Mouse (Mus musculus) mouse embryonic stem cell (cell line): ENCODE results near the gene F2r.

Experiments
- in situ Hi-C, 2 experiments: fragments of 300-500 bp; cut with MboI; formaldehyde crosslinking; loops; 1 replicate in 1 of 2; 3 replicates in 1 of 2; pipeline ENCODE4 v1.14.3; 2019 to 2020; ENCODE audit warnings: low sequenced_read_pairs in 2 of 2, low pct_unique_long_range_greater_than_20kb in 1 of 2, mixed read lengths in 1 of 2; ENCODE audit not compliant: unreplicated experiment in 1 of 2

The F2r gene

GRCm38 (mm10) chr13:95635301-95635700 lies 17.0 kb upstream of the F2r start:
- in situ Hi-C loops = no loop called here

- in situ Hi-C loops = no loop called here
These were observed 16.2 kb upstream of the F2r start for GRCm38 (mm10) chr13:95634451-95634850.

GRCm38 (mm10) chr13:95633384-95633783 lies 15.1 kb upstream of the F2r start:
- in situ Hi-C loops = no loop called here

- in situ Hi-C loops = no loop called here
These were observed 13.9 kb upstream of the F2r start for GRCm38 (mm10) chr13:95632144-95632543.

GRCm38 (mm10) chr13:95630747-95631146 lies 12.5 kb upstream of the F2r start:
- in situ Hi-C loops = no loop called here

- in situ Hi-C loops = no loop called here
These were observed 11.5 kb upstream of the F2r start for GRCm38 (mm10) chr13:95629751-95630150.

GRCm38 (mm10) chr13:95626696-95627095 lies 8.4 kb upstream of the F2r start:
- in situ Hi-C loops = no loop called here

GRCm38 (mm10) chr13:95623042-95623441 lies 4.8 kb upstream of the F2r start:
- in situ Hi-C loops = no loop called here

GRCm38 (mm10) chr13:95621563-95621962 lies 3.3 kb upstream of the F2r start:
- in situ Hi-C loops = no loop called here

- in situ Hi-C loops = no loop called here
These were observed 572 bp upstream of the F2r start for GRCm38 (mm10) chr13:95618859-95619258.

GRCm38 (mm10) chr13:95617671-95618171 lies 566 bp downstream of the F2r start:
- in situ Hi-C loops = no loop called here

GRCm38 (mm10) chr13:95617082-95617670 lies 1.1 kb downstream of the F2r start:
- in situ Hi-C loops = no loop called here

- in situ Hi-C loops = no loop called here
These were observed 1.8 kb downstream of the F2r start for GRCm38 (mm10) chr13:95616512-95616911.

- in situ Hi-C loops = no loop called here
These were observed 3.5 kb downstream of the F2r start for GRCm38 (mm10) chr13:95614757-95615156.

- in situ Hi-C loops = no loop called here
These were observed 6.0 kb downstream of the F2r start for GRCm38 (mm10) chr13:95612243-95612642.

GRCm38 (mm10) chr13:95611752-95612151 lies 6.5 kb downstream of the F2r start:
- in situ Hi-C loops = no loop called here

- in situ Hi-C loops = no loop called here
These were observed 7.3 kb downstream of the F2r start for GRCm38 (mm10) chr13:95610786-95611562.

- in situ Hi-C loops = no loop called here
These were observed 9.2 kb downstream of the F2r start for GRCm38 (mm10) chr13:95609088-95609420.

GRCm38 (mm10) chr13:95608416-95609087 lies 9.7 kb downstream of the F2r start:
- in situ Hi-C loops = no loop called here

GRCm38 (mm10) chr13:95607019-95607418 lies 11.3 kb downstream of the F2r start:
- in situ Hi-C loops = no loop called here
